Mouse (Mus musculus): Measurements from ENCODE around the gene Urb2. TPM values are rescaled to one million over a fixed set of nuclear protein-coding genes. Genes with fewer than 3 reads are reported as not detected.

The Urb2 gene
- 3.8 TPM for polyA plus RNA-seq (2014; fragmentation: Illumina TruSeq; extraction: RNeasy Lipid Tissue Mini Kit (QIAGEN cat#74804); ENCODE audit: low read depth, low replicate concordance)

GRCm38 (mm10) chr8:124021237-124022227 lies at the start of gene Urb2, which contains the start of gene Taf5l:
Gene Urb2 (plus strand): TSS chr8:124021508.
Gene Taf5l (minus strand): TSS chr8:124021397.

DNA sequence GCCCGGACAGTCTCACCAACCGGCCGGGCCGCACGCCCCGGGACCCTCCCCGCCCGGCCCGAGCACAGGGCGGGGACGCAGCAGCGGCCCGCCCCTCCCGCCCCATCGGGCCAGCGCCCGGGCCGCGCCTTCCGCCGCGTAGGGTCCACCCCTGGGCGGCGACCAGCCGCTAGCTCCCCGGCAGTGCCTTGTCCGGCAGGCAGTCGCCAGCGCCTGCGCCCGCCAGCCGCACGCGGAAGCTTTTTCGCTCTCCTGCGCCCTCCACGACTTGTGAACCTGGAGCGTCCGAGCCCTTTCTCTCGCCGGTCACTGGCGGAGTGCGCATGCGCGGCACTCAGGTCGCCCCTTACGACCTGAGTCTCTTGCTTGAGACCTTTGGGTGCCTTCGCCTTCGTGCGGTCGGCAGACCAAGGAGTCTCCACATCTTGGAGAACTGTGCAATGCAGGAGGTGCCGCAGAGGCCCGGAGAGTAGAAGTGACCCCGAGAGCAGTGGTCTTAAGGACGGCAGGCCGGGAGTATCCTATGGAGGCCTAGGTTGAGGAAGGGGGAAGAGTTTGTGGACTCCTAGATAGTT lies 38.4 kb upstream of the Urb2 start, which contains the start of gene Abcb10:
Gene Abcb10, minus strand, starts transcription at position 297 of the 575 bp plus-strand sequence.

Other genes with a start within 250 kb of the Urb2 start
- 13.7 TPM for gene Rab4a, start 215.5 kb upstream of the Urb2 start, polyA plus RNA-seq (2014; fragmentation: Illumina TruSeq; extraction: RNeasy Lipid Tissue Mini Kit (QIAGEN cat#74804); ENCODE audit: low read depth, low replicate concordance)
- gene Ccsap, start 161.3 kb upstream of the Urb2 start, polyA plus RNA-seq (2014; fragmentation: Illumina TruSeq; extraction: RNeasy Lipid Tissue Mini Kit (QIAGEN cat#74804); ENCODE audit: low read depth, low replicate concordance), result not detected
- gene Acta1, start 126.8 kb upstream of the Urb2 start, polyA plus RNA-seq (2014; fragmentation: Illumina TruSeq; extraction: RNeasy Lipid Tissue Mini Kit (QIAGEN cat#74804); ENCODE audit: low read depth, low replicate concordance), result not detected
- gene Nup133, start 72.2 kb upstream of the Urb2 start, polyA plus RNA-seq (2014; fragmentation: Illumina TruSeq; extraction: RNeasy Lipid Tissue Mini Kit (QIAGEN cat#74804); ENCODE audit: low read depth, low replicate concordance), result 4.6 TPM
- 13.3 TPM for gene Abcb10, start 38.4 kb upstream of the Urb2 start, polyA plus RNA-seq (2014; fragmentation: Illumina TruSeq; extraction: RNeasy Lipid Tissue Mini Kit (QIAGEN cat#74804); ENCODE audit: low read depth, low replicate concordance)
- 3.5 TPM for gene Taf5l, start 111 bp upstream of the Urb2 start, polyA plus RNA-seq (2014; fragmentation: Illumina TruSeq; extraction: RNeasy Lipid Tissue Mini Kit (QIAGEN cat#74804); ENCODE audit: low read depth, low replicate concordance)
- gene Galnt2, start 209.9 kb downstream of the Urb2 start, polyA plus RNA-seq (2014; fragmentation: Illumina TruSeq; extraction: RNeasy Lipid Tissue Mini Kit (QIAGEN cat#74804); ENCODE audit: low read depth, low replicate concordance), result 15.9 TPM

Data from kidney, adult 10 weeks (tissue).